Mouse (Mus musculus) lung, postnatal 25 days (tissue): ENCODE results near the gene Map3k7.
"Not testable (repeated sequence)": the region's sequence is repeated elsewhere in the genome, so short reads cannot be mapped to it uniquely, and the experiment has no call there.

ENCODE experiments used
- DNase-seq: peaks from one replicate; pipeline ENCODE4 v3.0.0; 2022; ENCODE audit warnings: low spot score

Gene Map3k7

GRCm38 (mm10) chr4:31993386-31993785 lies 29.5 kb downstream of the Map3k7 start:
- no peak for DNase-seq

GRCm38 (mm10) chr4:31993865-31994264 lies 30.0 kb downstream of the Map3k7 start:
- DNase-seq, result no peak

- DNase-seq, result no peak
These were observed 37.6 kb downstream of the Map3k7 start for GRCm38 (mm10) chr4:32001498-32001897.

- DNase-seq, result no peak
These were observed 41.1 kb downstream of the Map3k7 start for GRCm38 (mm10) chr4:32004773-32005591.

GRCm38 (mm10) chr4:32007174-32007573 lies 43.3 kb downstream of the Map3k7 start:
- no peak for DNase-seq

GRCm38 (mm10) chr4:32008095-32008494 lies 44.2 kb downstream of the Map3k7 start:
- DNase-seq, result no peak

GRCm38 (mm10) chr4:32010808-32011207 lies 46.9 kb downstream of the Map3k7 start:
- no peak for DNase-seq

- no peak for DNase-seq
These were observed 47.5 kb downstream of the Map3k7 start for GRCm38 (mm10) chr4:32011218-32011973.

GRCm38 (mm10) chr4:32021131-32021530 lies 57.2 kb downstream of the Map3k7 start:
- no peak for DNase-seq

GRCm38 (mm10) chr4:32022321-32022720 lies 58.4 kb downstream of the Map3k7 start:
- DNase-seq, result no peak

- not testable (repeated sequence) for DNase-seq
These were observed 60.3 kb downstream of the Map3k7 start for GRCm38 (mm10) chr4:32024170-32024569.

- DNase-seq, result no peak
These were observed 61.2 kb downstream of the Map3k7 start for GRCm38 (mm10) chr4:32025105-32025504.

- DNase-seq, result no peak
These were observed 63.2 kb downstream of the Map3k7 start for GRCm38 (mm10) chr4:32027094-32027493.

GRCm38 (mm10) chr4:32037267-32037666 lies 73.4 kb downstream of the Map3k7 start:
- no peak for DNase-seq

- no peak for DNase-seq
These were observed 78.0 kb downstream of the Map3k7 start for GRCm38 (mm10) chr4:32041741-32042452.

GRCm38 (mm10) chr4:32045234-32045633 lies 81.3 kb downstream of the Map3k7 start:
- no peak for DNase-seq

- no peak for DNase-seq
These were observed 85.9 kb downstream of the Map3k7 start for GRCm38 (mm10) chr4:32049824-32050223.

- no peak for DNase-seq
These were observed 89.3 kb downstream of the Map3k7 start for GRCm38 (mm10) chr4:32053171-32053570.

GRCm38 (mm10) chr4:32055151-32056052 lies 91.5 kb downstream of the Map3k7 start:
- DNase-seq, result peak; percentile 85

GRCm38 (mm10) chr4:32056441-32056840 lies 92.5 kb downstream of the Map3k7 start:
- no peak for DNase-seq

GRCm38 (mm10) chr4:32057102-32057501 lies 93.2 kb downstream of the Map3k7 start:
- DNase-seq, result peak; percentile 47

GRCm38 (mm10) chr4:32060686-32061085 lies 96.8 kb downstream of the Map3k7 start:
- DNase-seq, result no peak
